Mouse (Mus musculus): Measurements from ENCODE around the gene Zfhx3. TPM values are rescaled to one million over a fixed set of nuclear protein-coding genes. Genes with fewer than 3 reads are reported as not detected.
A peak's percentile ranks its signal among the peaks of the same experiment; 100 is the strongest.

Zfhx3 gene
- polyA plus RNA-seq, 1 experiment from 2014 or later: 68.4 TPM

DNA sequence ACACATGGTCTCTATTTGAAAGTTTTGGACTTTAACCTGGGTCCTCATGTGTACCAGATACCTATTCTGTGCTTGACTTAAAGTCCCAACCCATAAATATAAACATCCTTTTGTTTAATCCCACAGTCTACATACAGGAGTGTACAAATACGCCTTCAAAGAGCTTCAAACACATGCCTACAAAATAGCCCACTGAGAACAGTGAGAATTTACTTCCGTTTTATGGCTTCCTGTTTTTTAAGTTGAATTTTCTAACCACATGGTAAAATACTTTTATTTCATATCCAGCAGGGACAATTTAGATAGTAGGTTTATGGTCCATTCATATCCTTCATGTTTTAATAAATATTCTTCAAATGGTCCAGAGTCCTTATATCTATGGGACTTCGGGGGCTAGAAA is 564.3 kb downstream of the Zfhx3 start:
- 95% methylated on average over 3 of the region's 3 CpGs for WGBS

DNA sequence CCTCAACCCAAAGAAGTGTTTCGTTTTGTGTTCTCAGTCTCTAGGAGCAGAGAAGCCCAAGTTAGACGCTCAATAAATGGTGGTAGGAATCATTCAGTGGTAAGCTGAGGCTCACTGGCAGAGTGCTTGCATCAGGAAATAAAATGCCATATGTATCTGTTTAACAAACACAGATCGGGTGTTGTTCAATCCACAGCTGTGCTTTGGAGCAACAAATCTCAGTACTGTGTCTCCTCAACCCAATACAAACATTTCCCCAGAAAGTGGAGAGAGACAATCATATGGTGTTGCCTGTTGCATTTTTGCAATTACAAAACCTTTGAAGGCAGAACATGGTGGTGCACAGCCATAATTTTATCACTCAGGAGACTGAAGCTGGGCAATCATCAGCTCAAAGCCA is 565.3 kb downstream of the Zfhx3 start:
- Histone ChIP-seq H3K27me3 (ENCODE audit: control insufficient read depth, insufficient read depth, low read length) (peaks cover 8% of the 10 kb centered on the region), H3K9me3 (ENCODE audit: control insufficient read depth, low read length) (no peaks in the 10 kb centered on the region), H3K27ac (replicated peaks; ENCODE audit: low read depth, low read length) (no peak overlapping the region), H3K36me3 (ENCODE audit: control insufficient read depth, insufficient read depth, low read length) (no peaks in the 10 kb centered on the region), H3K4me2 (ENCODE audit: low read length) (no peak overlapping the region), H3K4me1 (ENCODE audit: control insufficient read depth, insufficient read depth, low read length) (peaks cover 12% of the 10 kb centered on the region), H3K4me3 (replicated peaks; ENCODE audit: low read depth, low read length) (no peak overlapping the region), H3K9ac (replicated peaks; ENCODE audit: low read length) (no peak overlapping the region)
- 96% methylated on average over 3 of the region's 3 CpGs for WGBS
- no peak for ATAC-seq (ENCODE audit: low FRiP score, low TSS enrichment)
- no peak for DNase-seq

More for the DNA sequence above, 564.3 kb downstream of the Zfhx3 start:
- Histone ChIP-seq H3K27me3 (ENCODE audit: control insufficient read depth, insufficient read depth, low read length) (0 out of 2 replicates have a peak, but pooled peaks cover 2% of the 10 kb centered on the region), H3K36me3 (ENCODE audit: control insufficient read depth, insufficient read depth, low read length) (no peaks in the 10 kb centered on the region), H3K4me2 (ENCODE audit: low read length) (no peak overlapping the region), H3K9ac (replicated peaks; ENCODE audit: low read length) (no peak overlapping the region), H3K27ac (replicated peaks; ENCODE audit: low read depth, low read length) (no peak overlapping the region), H3K4me3 (replicated peaks; ENCODE audit: low read depth, low read length) (no peak overlapping the region), H3K4me1 (ENCODE audit: control insufficient read depth, insufficient read depth, low read length) (peaks cover 12% of the 10 kb centered on the region), H3K9me3 (ENCODE audit: control insufficient read depth, low read length) (no peaks in the 10 kb centered on the region)
- DNase-seq (no peak), ATAC-seq (ENCODE audit: low FRiP score, low TSS enrichment) (no peak)

DNA sequence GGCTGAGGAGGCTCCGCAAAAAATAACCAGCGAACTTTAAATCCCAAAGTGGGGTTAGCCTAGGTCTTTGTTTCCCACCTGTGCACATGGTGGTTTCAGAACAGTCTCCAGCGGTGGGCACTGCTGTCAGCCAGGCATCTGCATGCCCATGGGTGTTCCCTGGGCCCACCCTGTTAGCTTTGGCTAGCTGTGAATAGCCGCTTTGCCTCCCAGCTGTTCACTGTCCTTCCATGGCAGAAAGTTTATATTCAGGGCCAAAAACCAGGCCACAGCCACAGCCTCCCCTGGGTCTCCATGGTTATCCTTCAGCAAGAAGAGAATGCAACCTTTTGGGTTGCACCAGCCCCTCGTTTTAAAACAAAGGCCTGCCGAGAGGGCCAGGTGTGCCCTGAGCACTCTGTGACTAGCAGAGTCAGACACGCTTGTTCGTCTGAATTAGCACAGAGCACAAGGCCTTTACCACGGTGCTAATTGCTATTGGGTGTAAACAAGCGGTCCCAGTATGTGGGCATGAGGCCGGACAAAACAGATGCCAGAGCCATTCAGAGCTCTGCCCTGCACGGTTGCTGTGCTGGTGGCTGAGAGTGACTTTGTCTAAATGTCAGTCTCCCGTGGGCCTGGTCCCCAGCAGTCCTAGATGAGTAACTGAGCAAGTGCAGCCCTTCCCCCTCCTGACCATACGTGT is 568.3 kb downstream of the Zfhx3 start:
- H3K4me2 ChIP-seq (ENCODE audit: low read length): no peak overlapping the region

DNA sequence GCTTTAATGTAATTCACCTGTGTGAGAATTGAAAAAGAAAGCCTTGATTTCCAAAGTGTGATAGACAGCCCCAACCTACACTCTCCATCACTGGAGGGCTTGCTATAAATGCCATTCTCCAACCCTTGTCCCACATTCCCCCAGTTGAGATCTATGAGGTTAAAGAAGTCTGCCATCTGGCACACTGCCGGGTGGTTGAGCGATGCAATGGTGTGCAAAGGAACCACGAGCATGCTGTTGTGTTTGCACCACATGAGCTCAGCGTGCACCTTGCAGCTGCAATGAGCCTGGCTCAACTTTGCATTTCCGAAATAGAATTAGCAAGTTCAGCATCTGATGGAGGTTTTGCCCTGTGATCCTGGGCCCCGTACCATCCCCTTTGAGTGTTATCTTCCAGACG is 575.7 kb downstream of the Zfhx3 start:
- Histone ChIP-seq H3K4me1 (ENCODE audit: control insufficient read depth, insufficient read depth, low read length) (no peaks in the 10 kb centered on the region), H3K4me2 (ENCODE audit: low read length) (no peak overlapping the region), H3K27ac (replicated peaks; ENCODE audit: low read depth, low read length) (no peak overlapping the region), H3K36me3 (ENCODE audit: control insufficient read depth, insufficient read depth, low read length) (no peaks in the 10 kb centered on the region), H3K9ac (replicated peaks; ENCODE audit: low read length) (no peak overlapping the region), H3K27me3 (ENCODE audit: control insufficient read depth, insufficient read depth, low read length) (no peaks in the 10 kb centered on the region), H3K4me3 (replicated peaks; ENCODE audit: low read depth, low read length) (no peak overlapping the region), H3K9me3 (ENCODE audit: control insufficient read depth, low read length) (no peaks in the 10 kb centered on the region)
- no peak for DNase-seq
- WGBS: 90% methylated on average over 7 of the region's 7 CpGs
- ATAC-seq (ENCODE audit: low FRiP score, low TSS enrichment): no peak

More for the DNA sequence above, 568.3 kb downstream of the Zfhx3 start:
- Histone ChIP-seq H3K27me3 (ENCODE audit: control insufficient read depth, insufficient read depth, low read length) (peaks cover 9% of the 10 kb centered on the region), H3K36me3 (ENCODE audit: control insufficient read depth, insufficient read depth, low read length) (no peaks in the 10 kb centered on the region), H3K4me1 (ENCODE audit: control insufficient read depth, insufficient read depth, low read length) (peaks cover 12% of the 10 kb centered on the region), H3K4me3 (replicated peaks; ENCODE audit: low read depth, low read length) (no peak overlapping the region), H3K9me3 (ENCODE audit: control insufficient read depth, low read length) (no peaks in the 10 kb centered on the region), H3K27ac (replicated peaks; ENCODE audit: low read depth, low read length) (peak overlapping the region; percentile 52), H3K9ac (replicated peaks; ENCODE audit: low read length) (no peak overlapping the region)
- 9% methylated on average over 14 of the region's 14 CpGs for WGBS
- DNase-seq (peak; percentile 74), ATAC-seq (ENCODE audit: low FRiP score, low TSS enrichment) (peak; percentile 86)

DNA sequence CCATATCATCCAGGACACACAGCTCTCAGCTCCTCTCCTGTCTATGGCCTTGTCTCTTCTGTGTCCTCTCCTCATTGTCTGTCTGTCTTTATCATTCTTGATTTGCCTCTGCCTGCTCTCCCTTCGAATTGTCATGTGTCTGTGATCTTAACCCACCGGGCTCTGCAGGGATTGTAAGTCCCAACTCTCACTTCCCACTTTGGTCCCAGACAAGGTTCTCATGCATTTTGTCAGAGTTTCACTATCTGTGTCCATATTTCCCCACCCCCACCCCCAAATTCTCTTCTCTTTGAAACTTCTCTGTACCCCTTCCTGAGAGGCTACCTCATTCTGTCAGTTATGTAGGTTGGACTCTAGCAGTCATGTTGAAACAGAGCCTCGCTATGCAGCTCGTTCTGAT is 579.6 kb downstream of the Zfhx3 start:
- DNase-seq (no peak), ATAC-seq (ENCODE audit: low FRiP score, low TSS enrichment) (no peak)
- Histone ChIP-seq H3K36me3 (ENCODE audit: control insufficient read depth, insufficient read depth, low read length) (no peaks in the 10 kb centered on the region), H3K27ac (replicated peaks; ENCODE audit: low read depth, low read length) (no peak overlapping the region), H3K27me3 (ENCODE audit: control insufficient read depth, insufficient read depth, low read length) (no peaks in the 10 kb centered on the region), H3K9me3 (ENCODE audit: control insufficient read depth, low read length) (no peaks in the 10 kb centered on the region), H3K9ac (replicated peaks; ENCODE audit: low read length) (no peak overlapping the region), H3K4me3 (replicated peaks; ENCODE audit: low read depth, low read length) (no peak overlapping the region), H3K4me2 (ENCODE audit: low read length) (no peak overlapping the region), H3K4me1 (ENCODE audit: control insufficient read depth, insufficient read depth, low read length) (no peaks in the 10 kb centered on the region)
- 90% methylated on average over 4 of the region's 4 CpGs for WGBS

DNA sequence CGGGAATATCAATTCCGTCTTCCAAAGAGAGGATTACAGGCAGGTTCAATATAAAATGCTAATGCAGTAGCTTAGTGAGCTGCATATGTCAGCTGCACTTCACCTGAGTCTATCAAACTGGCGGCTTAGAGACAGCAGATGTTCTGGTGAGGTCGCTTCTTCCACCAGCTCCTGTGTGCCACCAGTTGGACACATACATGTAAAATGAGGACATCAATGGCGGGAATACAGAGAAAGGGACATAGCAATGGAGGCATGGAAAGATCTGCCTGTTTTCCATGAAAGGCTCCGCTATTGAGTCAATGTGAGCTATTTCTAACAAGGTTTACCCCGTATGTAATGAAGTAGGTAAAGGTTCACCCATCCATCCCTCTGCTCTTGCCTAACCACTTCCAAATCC is 587.0 kb downstream of the Zfhx3 start:
- 78% methylated on average over 7 of the region's 7 CpGs for whole genome bisulfite sequencing
- no peak overlapping the region for H3K9ac ChIP-seq (replicated peaks; ENCODE audit: low read length)
- no peak overlapping the region for H3K4me2 ChIP-seq (ENCODE audit: low read length)
- no peaks in the 10 kb centered on the region for H3K36me3 ChIP-seq (ENCODE audit: control insufficient read depth, insufficient read depth, low read length)
- no peak overlapping the region for H3K27ac ChIP-seq (replicated peaks; ENCODE audit: low read depth, low read length)
- no peaks in the 10 kb centered on the region for H3K27me3 ChIP-seq (ENCODE audit: control insufficient read depth, insufficient read depth, low read length)
- no peak for ATAC-seq (ENCODE audit: low FRiP score, low TSS enrichment)
- no peaks in the 10 kb centered on the region for H3K9me3 ChIP-seq (ENCODE audit: control insufficient read depth, low read length)
- DNase-seq: no peak
- no peaks in the 10 kb centered on the region for H3K4me1 ChIP-seq (ENCODE audit: control insufficient read depth, insufficient read depth, low read length)
- no peak overlapping the region for H3K4me3 ChIP-seq (replicated peaks; ENCODE audit: low read depth, low read length)

DNA sequence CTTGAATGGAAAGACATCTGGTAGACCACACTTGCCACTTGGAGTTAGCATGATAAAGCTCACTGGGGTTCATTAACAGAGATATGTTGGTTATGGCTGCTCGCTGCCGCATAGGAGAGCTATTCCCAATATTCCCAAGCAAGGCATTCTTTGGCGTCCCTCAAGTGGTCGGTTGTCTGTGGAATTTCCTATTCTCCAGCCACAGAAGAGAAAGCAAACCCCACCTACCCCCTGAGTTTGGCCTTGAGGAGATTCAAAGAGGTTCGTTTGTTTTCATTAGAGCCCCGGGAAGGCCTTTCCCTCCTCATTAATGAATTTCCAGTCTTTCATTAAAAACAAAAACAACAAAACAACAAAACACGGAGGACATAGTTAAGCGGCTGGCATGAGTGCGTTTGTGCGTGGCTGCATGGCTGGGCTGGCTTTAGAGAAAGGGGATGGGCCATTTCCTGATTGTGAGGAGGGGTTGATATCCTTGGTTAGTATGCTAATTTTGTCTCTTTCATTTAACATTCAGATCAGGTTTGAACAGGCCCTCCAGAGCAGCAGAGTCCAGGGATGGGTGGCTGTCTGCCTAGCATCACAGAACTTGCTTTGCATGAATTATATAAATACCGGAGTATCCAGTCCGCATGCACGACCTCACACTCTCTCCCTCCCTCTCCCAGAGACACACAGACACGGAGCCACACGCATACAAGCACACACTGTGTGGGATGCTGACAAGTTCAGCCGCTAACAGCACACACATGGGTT is 592.9 kb downstream of the Zfhx3 start:
- peak; percentile 75 for DNase-seq
- Histone ChIP-seq H3K4me3 (replicated peaks; ENCODE audit: low read depth, low read length) (peak overlapping the region; percentile 30), H3K27ac (replicated peaks; ENCODE audit: low read depth, low read length) (peak overlapping the region; percentile 86), H3K4me1 (ENCODE audit: control insufficient read depth, insufficient read depth, low read length) (peaks cover 37% of the 10 kb centered on the region), H3K9me3 (ENCODE audit: control insufficient read depth, low read length) (no peaks in the 10 kb centered on the region), H3K4me2 (ENCODE audit: low read length) (peak overlapping the region; percentile 53), H3K9ac (replicated peaks; ENCODE audit: low read length) (no peak overlapping the region; the same call in 1 of the 2 replicates), H3K36me3 (ENCODE audit: control insufficient read depth, insufficient read depth, low read length) (no peaks in the 10 kb centered on the region), H3K27me3 (ENCODE audit: control insufficient read depth, insufficient read depth, low read length) (no peaks in the 10 kb centered on the region)
- peak; percentile 60; the same call in 1 of the 2 replicates for ATAC-seq (ENCODE audit: low FRiP score, low TSS enrichment)
- 51% methylated on average over 16 of the region's 16 CpGs for WGBS

DNA sequence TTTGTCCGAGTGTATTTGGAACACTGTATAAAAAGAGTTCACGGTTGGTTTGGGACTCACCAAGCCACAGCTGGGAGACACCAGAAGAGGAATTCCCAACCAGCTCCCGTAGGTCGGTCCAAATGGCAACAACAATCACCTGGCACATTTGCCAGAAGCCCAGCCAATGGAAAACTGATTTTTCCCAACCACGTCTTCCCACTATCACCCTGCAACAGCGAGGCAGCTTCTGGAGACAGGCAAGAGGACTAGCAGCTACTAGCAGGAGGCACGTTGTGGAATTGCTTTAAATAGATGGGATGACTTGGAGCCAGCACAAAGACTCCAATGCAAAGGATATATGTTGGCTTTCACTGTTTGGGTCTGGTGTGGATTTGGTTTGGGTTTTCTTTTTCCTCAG is 593.7 kb downstream of the Zfhx3 start:
- peak overlapping the region; percentile 86 for H3K27ac ChIP-seq (replicated peaks; ENCODE audit: low read depth, low read length)
- DNase-seq: peak; percentile 37
- 64% methylated on average over 7 of the region's 7 CpGs for WGBS

More for the DNA sequence above, 593.7 kb downstream of the Zfhx3 start:
- H3K27me3 ChIP-seq (ENCODE audit: control insufficient read depth, insufficient read depth, low read length): no peaks in the 10 kb centered on the region
- peak overlapping the region; percentile 44; the same call in 1 of the 2 replicates for H3K9ac ChIP-seq (replicated peaks; ENCODE audit: low read length)
- no peak for ATAC-seq (ENCODE audit: low FRiP score, low TSS enrichment)
- H3K4me1 ChIP-seq (ENCODE audit: control insufficient read depth, insufficient read depth, low read length): peaks cover 37% of the 10 kb centered on the region
- H3K9me3 ChIP-seq (ENCODE audit: control insufficient read depth, low read length): no peaks in the 10 kb centered on the region
- peak overlapping the region; percentile 30 for H3K4me3 ChIP-seq (replicated peaks; ENCODE audit: low read depth, low read length)
- no peaks in the 10 kb centered on the region for H3K36me3 ChIP-seq (ENCODE audit: control insufficient read depth, insufficient read depth, low read length)
- peak overlapping the region; percentile 53 for H3K4me2 ChIP-seq (ENCODE audit: low read length)
